Mouse (Mus musculus) forebrain, embryonic 16.5 days (tissue): ENCODE data around the gene Ccl17. TPM values are rescaled to one million over a fixed set of nuclear protein-coding genes. Genes with fewer than 3 reads are reported as not detected.

Experiments
- ATAC-seq: fragments of 200-750 bp; cut with Nextera tagmentation; 2 replicates; pipeline ENCODE4 v1.8.0; 2017; ENCODE audit warnings: mild to moderate bottlenecking, moderate library complexity
- H3K27ac ChIP-seq: fragments of 300-500 bp; sonication (generic); 2 replicates; pipeline ENCODE4 v1.5.1; 2014; ENCODE audit warnings: low read length, control low read depth
- H3K27me3 ChIP-seq: fragments of 300-500 bp; sonication (generic); replicated peaks from 2 replicates; pipeline ENCODE4 v1.6.1; 2014; ENCODE audit warnings: low read length; ENCODE audit not compliant: control insufficient read depth, insufficient read depth
- H3K36me3 ChIP-seq: fragments of 300-500 bp; sonication (generic); 2 replicates; pipeline ENCODE4 v1.6.1; 2014; ENCODE audit not compliant: control insufficient read depth, insufficient read depth
- H3K4me1 ChIP-seq: fragments of 300-500 bp; sonication (generic); replicated peaks from 2 replicates; pipeline ENCODE4 v1.6.1; 2014; ENCODE audit warnings: low read length; ENCODE audit not compliant: control insufficient read depth, insufficient read depth
- H3K4me2 ChIP-seq: fragments of 300-500 bp; sonication (generic); 2 replicates; pipeline ENCODE4 v1.6.1; 2014; ENCODE audit warnings: mild to moderate bottlenecking, low read length, control low read depth
- H3K4me3 ChIP-seq: fragments of 300-500 bp; sonication (generic); replicated peaks from 2 replicates; pipeline ENCODE4 v1.5.1; 2014; ENCODE audit warnings: mild to moderate bottlenecking, low read length, control low read depth
- H3K9ac ChIP-seq: fragments of 300-500 bp; sonication (generic); replicated peaks from 2 replicates; pipeline ENCODE4 v1.6.1; 2014; ENCODE audit warnings: low read depth, low read length, control low read depth
- H3K9me3 ChIP-seq: fragments of 300-500 bp; sonication (generic); 2 replicates; pipeline ENCODE4 v1.6.1; 2016; ENCODE audit warnings: low read length; ENCODE audit not compliant: control insufficient read depth
- WGBS: fragments of 180-500 bp; shearing (Covaris S2); extraction: QIAGEN DNeasy Blood & Tissue Kit; methylation state at CpG from one replicate; pipeline ENCODE4 v1.1.7; 2014; 5-methylcytosine and 5-hydroxymethylcytosine counted together
- polyA plus RNA-seq: library from polyadenylated mRNA; unstranded; fragments of >200 nt; fragmentation: Nextera tagmentation; extraction: Ambion mirVana; gene quantifications from 2 replicates; pipeline ENCODE4 v1.2.1, GENCODE M21; 2015

Ccl17 gene
- polyA plus RNA-seq, 1 experiment from 2014 or later: 0.77 TPM

DNA sequence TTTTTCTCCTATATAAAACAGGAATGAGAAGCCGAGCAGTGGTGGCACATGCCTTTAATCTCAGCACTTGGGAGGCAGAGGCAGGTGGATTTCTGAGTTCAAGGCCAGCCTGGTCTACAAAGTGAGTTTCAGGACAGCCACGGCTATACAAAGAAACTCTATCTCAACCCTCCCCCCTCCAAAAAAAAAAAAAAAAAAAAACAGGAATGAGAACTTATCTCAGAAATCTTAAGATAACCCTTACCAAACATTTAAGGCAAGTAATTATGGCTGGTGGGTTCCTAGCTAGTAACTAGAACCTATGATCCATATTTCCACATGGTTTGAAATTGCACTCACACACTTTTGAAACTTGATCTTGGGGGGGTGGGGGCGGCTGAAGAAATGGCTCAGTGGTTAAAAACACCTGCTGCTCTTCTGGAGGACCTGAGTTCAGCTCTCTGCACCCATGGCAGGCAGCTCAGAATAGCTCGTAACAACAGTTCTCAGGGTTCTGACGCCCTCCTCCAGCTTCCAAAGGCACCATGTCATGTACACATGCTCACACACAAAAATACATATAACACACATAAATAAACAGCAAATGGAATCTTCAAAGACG, 24.2 kb upstream of the Ccl17 start:
- ATAC-seq: no peak
- Histone ChIP-seq H3K4me3 (no peak overlapping the region), H3K27me3 (no peaks in the 10 kb centered on the region), H3K27ac (no peak overlapping the region), H3K4me2 (no peak overlapping the region), H3K36me3 (no peaks in the 10 kb centered on the region), H3K9ac (no peak overlapping the region), H3K4me1 (no peaks in the 10 kb centered on the region), H3K9me3 (no peaks in the 10 kb centered on the region)
- WGBS: 74% methylated on average over 6 of the region's 6 CpGs

DNA sequence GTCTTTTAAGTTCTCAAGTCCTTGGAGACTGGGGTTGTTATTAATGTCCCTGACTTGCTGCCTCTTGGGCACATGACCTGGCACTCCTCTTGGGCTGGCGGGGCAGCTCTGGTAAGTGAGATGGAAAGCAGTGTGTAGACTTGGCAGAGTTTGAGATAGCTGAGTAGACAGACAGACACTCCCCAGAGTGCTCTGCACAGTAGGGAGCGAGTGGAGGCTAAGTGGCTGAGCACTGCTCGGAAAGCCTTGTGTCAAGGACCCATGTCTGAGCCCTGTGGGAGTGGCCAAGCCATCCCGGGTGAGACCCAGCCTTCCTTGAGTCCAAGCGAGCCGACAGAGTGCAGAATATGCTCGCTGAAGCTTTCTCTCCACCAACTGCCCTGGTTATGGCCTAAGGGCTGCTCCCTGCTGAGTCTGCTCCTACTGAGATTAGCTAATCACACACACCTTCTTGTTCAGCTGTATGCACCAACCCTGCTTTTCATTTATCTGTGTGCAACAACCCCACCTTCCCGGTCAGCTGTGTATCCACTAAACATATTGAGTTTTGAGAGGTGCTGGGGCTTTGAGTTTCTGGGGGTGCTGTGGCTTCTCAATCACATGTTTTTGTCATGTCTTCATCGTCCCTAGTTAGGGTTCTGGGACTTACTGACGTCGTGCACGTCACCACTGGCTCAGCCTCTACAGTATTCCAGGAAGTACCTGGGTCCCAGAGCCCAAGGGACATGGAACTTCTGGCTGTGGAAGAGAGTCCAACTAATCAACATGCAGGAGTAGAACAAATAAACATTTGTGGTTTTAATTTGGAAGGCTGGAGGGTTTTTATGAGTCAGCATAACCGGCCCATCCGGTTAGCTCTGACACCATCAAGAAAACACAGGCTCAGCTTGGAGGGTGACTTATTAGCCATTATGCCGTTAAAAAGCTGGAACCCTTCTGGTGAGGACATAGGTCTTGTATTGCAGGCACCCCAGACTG, 22.4 kb upstream of the Ccl17 start:
- H3K4me2 ChIP-seq: no peak overlapping the region
- no peak overlapping the region for H3K9ac ChIP-seq
- no peak overlapping the region for H3K4me3 ChIP-seq
- WGBS: 73% methylated on average over 15 of the region's 15 CpGs
- no peak overlapping the region for H3K27ac ChIP-seq
- no peak for ATAC-seq
- H3K9me3 ChIP-seq: no peaks in the 10 kb centered on the region
- no peaks in the 10 kb centered on the region for H3K4me1 ChIP-seq
- no peaks in the 10 kb centered on the region for H3K27me3 ChIP-seq
- H3K36me3 ChIP-seq: no peaks in the 10 kb centered on the region

DNA sequence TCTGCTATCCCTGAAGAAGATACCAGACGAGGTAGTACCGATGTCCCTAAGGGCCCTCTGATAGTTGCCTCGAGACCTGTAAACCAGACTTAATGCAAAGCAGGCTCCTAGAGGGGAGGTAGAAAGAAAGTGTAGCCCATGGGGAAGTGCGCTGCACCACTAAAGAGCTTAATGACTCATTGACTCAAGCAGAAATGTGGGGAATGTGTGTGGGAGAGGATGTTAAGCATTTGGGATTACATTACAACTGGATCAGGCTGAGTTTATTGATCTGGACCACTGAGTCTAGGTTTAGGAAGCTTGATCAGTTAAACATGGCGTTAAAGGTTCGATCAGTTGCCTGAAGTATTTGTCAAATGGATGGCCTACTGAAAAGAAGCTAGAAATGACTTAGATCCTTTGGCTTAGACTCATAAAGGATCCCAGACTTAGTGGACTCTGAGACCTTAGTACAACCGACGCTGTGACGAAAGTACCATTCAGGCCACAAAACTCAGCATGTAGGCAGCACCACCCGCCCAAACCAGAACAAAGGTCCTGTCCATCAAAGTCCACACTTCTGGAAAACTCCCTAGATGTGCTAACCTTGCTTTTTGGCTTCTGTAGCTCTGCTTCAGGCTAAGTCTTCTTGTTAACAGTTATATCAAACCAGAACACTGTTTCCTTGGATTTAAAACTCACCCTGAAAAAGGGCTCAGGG, 20.8 kb upstream of the Ccl17 start:
- Histone ChIP-seq H3K4me1 (no peaks in the 10 kb centered on the region), H3K36me3 (no peaks in the 10 kb centered on the region), H3K4me2 (no peak overlapping the region), H3K27me3 (no peaks in the 10 kb centered on the region), H3K9me3 (no peaks in the 10 kb centered on the region), H3K27ac (no peak overlapping the region), H3K9ac (no peak overlapping the region), H3K4me3 (no peak overlapping the region)
- WGBS: 50% methylated on average over 10 of the region's 10 CpGs
- no peak for ATAC-seq

DNA sequence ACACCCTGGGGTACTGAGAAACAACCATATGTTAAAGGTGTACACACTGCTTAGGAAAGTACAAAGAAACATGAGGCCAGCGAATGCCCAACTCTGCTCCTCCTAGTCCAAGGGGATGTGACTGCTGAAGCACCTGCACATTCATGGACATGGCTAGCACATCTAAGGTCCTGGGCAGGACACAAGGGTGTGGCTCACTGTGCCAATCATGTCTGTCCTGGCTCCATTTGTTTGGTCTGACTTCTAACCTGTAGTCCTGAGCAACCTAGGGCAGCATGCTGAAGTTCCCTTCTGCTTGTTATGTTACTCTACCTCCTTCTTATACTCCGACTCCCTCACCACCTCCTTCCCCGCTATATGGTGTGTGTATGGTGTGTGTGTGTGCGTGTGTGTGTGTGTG, 15.9 kb upstream of the Ccl17 start:
- no peak overlapping the region for H3K27ac ChIP-seq
- WGBS: 87% methylated on average over 4 of the region's 4 CpGs
- no peak overlapping the region for H3K4me2 ChIP-seq
- no peaks in the 10 kb centered on the region for H3K27me3 ChIP-seq
- H3K9me3 ChIP-seq: no peaks in the 10 kb centered on the region
- H3K36me3 ChIP-seq: no peaks in the 10 kb centered on the region
- H3K4me3 ChIP-seq: no peak overlapping the region
- no peak for ATAC-seq
- H3K4me1 ChIP-seq: no peaks in the 10 kb centered on the region
- H3K9ac ChIP-seq: no peak overlapping the region

DNA sequence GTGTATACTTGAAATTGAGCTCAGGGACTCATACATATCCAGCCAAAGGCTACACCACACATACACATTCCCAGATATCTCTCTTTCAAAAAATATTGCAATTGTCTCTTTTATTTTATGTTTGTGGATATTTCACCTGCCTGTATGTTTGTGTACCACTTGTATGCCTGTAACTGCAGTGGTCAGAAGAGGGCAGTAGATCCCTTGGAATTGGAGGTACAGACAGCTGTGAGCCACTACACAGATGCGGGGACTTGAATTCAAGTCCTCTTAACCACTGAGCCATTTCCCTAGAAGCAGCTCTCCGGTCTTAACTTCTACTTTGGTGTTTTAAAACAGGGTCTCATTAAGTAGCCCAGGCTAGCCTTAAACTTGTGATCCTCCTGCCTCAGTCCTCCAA, 15.5 kb upstream of the Ccl17 start:
- no peaks in the 10 kb centered on the region for H3K9me3 ChIP-seq
- no peaks in the 10 kb centered on the region for H3K4me1 ChIP-seq
- H3K36me3 ChIP-seq: no peaks in the 10 kb centered on the region
- no peak overlapping the region for H3K27ac ChIP-seq
- H3K4me3 ChIP-seq: no peak overlapping the region
- H3K9ac ChIP-seq: no peak overlapping the region
- 97% methylated on average over 2 of the region's 2 CpGs for WGBS
- H3K27me3 ChIP-seq: no peaks in the 10 kb centered on the region
- no peak overlapping the region for H3K4me2 ChIP-seq
- no peak for ATAC-seq

DNA sequence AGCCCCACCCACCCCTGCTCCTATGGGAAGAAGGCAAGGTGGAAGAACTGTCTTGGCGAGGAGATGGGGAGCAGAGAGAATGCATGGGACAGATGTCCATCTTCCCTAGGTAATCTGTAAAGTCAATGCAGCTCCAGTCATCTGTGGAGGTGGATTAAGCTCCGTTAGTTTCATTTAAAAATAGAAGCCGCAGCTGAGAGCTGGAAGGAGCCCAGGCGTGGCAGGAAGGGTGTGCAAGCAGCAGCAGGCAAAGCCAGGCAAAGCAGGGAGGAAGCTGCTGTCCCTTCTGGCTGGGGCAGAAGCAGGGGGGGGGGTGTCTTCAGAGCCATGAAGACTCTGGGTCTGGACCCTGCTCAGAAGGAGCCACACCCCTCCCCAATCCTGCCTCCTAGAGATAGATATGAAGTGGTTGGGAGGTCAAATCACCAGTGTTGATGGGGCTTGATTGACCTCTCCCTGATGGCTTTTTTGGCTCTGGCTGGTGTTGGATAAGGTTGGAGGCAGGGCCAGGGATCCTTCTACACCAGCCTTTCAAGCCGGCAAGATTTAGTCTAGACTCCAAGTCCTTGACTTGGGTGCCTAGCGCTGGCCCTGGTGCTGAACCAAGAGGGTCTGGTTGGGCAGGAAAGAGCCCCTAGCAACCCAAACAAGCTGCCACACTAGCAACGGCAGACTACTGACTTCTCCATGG, 9.8 kb upstream of the Ccl17 start:
- Histone ChIP-seq H3K4me2 (no peak overlapping the region), H3K4me3 (no peak overlapping the region), H3K36me3 (no peaks in the 10 kb centered on the region), H3K9ac (no peak overlapping the region), H3K27ac (no peak overlapping the region), H3K4me1 (no peaks in the 10 kb centered on the region), H3K27me3 (no peaks in the 10 kb centered on the region), H3K9me3 (no peaks in the 10 kb centered on the region)
- ATAC-seq: no peak
- 56% methylated on average over 7 of the region's 7 CpGs for WGBS

DNA sequence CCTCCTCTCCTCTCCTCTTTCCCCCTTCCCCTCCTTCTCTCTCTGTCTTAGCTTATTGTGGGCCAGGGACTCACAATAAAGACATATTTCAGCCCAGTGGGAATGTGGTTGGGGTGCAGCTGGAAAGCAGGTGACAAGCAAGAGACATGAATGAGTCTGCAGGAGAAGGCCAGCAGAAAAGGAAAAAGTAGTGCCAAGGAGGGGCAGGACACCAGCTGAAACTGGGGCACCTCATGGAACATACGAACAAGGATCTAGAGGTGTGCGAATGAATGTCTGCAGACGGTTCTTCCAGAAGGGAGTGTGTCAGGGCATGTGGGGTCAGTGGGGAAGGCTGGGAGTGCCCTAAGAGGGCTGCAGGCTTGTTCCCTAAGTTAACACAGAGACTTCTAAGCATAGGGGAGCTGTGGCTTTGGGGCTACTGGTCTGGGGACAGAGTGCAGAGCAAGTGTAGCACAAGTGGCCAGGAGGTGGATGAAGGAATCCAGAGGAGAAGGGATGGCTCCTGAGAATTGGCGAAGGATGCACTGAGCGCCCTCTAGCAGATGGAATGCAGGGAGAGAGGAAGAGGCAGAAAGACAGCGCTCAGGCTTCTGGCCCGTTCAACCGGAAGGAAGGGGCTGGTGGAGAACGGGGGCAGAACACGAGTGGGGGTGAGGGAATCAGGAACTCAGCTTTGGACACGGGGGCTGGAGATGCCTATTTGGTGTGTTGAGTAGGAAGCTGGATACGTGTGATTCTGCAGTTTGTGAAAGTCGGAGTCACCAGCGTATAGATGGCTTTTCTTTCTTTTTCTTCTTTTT, 8.8 kb upstream of the Ccl17 start:
- Histone ChIP-seq H3K27ac (no peak overlapping the region), H3K9me3 (no peaks in the 10 kb centered on the region), H3K4me1 (no peaks in the 10 kb centered on the region), H3K4me2 (no peak overlapping the region), H3K36me3 (no peaks in the 10 kb centered on the region), H3K4me3 (no peak overlapping the region), H3K27me3 (no peaks in the 10 kb centered on the region), H3K9ac (no peak overlapping the region)
- 37% methylated on average over 14 of the region's 14 CpGs for WGBS
- ATAC-seq: no peak

DNA sequence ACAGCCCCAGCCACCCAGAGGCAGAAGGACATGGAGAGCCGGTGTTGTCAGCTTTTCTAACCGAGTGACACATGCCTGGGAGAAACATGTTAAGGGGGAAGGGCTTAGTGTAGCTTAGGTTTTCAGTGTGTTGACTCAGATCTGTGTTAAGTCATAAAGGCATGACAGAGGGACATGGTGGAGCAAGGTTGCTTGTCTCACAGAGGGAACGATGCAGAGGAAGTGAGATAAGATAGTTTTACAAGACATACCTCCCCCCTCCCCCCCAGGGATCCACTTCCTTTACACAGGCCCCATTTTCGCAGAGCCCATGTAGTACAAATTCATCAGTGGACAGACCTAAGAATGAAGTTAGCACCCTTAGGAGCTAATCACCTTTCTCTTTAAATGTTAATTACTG, 7.9 kb upstream of the Ccl17 start:
- Histone ChIP-seq H3K4me1 (no peaks in the 10 kb centered on the region), H3K27ac (no peak overlapping the region), H3K27me3 (no peaks in the 10 kb centered on the region), H3K36me3 (no peaks in the 10 kb centered on the region), H3K9me3 (no peaks in the 10 kb centered on the region), H3K4me2 (no peak overlapping the region), H3K4me3 (no peak overlapping the region), H3K9ac (no peak overlapping the region)
- no peak for ATAC-seq
- 82% methylated on average over 4 of the region's 4 CpGs for WGBS
